Mouse (Mus musculus) liver, postnatal 0 days (tissue): ENCODE results near the gene Lhfp. TPM values are rescaled to one million over a fixed set of nuclear protein-coding genes. Genes with fewer than 3 reads are reported as not detected.

Experiments used
- ATAC-seq: fragments of 200-750 bp; cut with Nextera tagmentation; 2 replicates; pipeline ENCODE4 v1.8.0; 2017; ENCODE audit warnings: mild to moderate bottlenecking, moderate library complexity
- DNase-seq: peaks from one replicate; pipeline ENCODE4 v3.0.0-alpha.2; 2016
- H3K27ac ChIP-seq: fragments of 300-500 bp; sonication (generic); 2 replicates; pipeline ENCODE4 v1.5.1; 2014; ENCODE audit warnings: antibody characterized with exemption, moderate library complexity, mild to moderate bottlenecking, low read depth
- H3K27me3 ChIP-seq: fragments of 300-500 bp; sonication (generic); 2 replicates; pipeline ENCODE4 v1.6.1; 2014; ENCODE audit warnings: low read length, control low read depth, mixed read lengths; ENCODE audit not compliant: insufficient read depth
- H3K36me3 ChIP-seq: fragments of 300-500 bp; sonication (generic); replicated peaks from 2 replicates; pipeline ENCODE4 v1.6.1; 2014; ENCODE audit warnings: mild to moderate bottlenecking, control low read depth, low read length, moderate library complexity, mixed read lengths; ENCODE audit not compliant: insufficient read depth
- H3K4me1 ChIP-seq: fragments of 300-500 bp; sonication (generic); 2 replicates; pipeline ENCODE4 v1.6.1; 2014; ENCODE audit warnings: antibody characterized with exemption, mild to moderate bottlenecking, control low read depth; ENCODE audit not compliant: insufficient read depth
- H3K4me2 ChIP-seq: fragments of 300-500 bp; sonication (generic); 2 replicates; pipeline ENCODE4 v1.6.1; 2014; ENCODE audit warnings: low read depth, mild to moderate bottlenecking, low read length, moderate library complexity, mixed read lengths
- H3K4me3 ChIP-seq: fragments of 300-500 bp; sonication (generic); 2 replicates; pipeline ENCODE4 v1.5.1; 2014; ENCODE audit warnings: low read depth, low read length
- H3K9ac ChIP-seq: fragments of 300-500 bp; sonication (generic); replicated peaks from 2 replicates; pipeline ENCODE4 v1.6.1; 2014; ENCODE audit warnings: mild to moderate bottlenecking, moderate library complexity
- H3K9me3 ChIP-seq: fragments of 300-500 bp; sonication (generic); 2 replicates; pipeline ENCODE4 v1.6.1; 2016; ENCODE audit warnings: mild to moderate bottlenecking, control low read depth, low read length, mixed read lengths
- CTCF ChIP-seq: sonication (generic); IDR thresholded peaks from 2 replicates; pipeline ENCODE4 v1.5.1; 2016; ENCODE audit warnings: antibody characterized with exemption, low read depth
- EP300 ChIP-seq: IDR thresholded peaks from 2 replicates; pipeline ENCODE4 v1.6.1; 2016; ENCODE audit warnings: antibody characterized with exemption, low read depth, mild to moderate bottlenecking
- WGBS: fragments of 180-500 bp; shearing (Covaris S2); extraction: QIAGEN DNeasy Blood & Tissue Kit; methylation state at CpG from one replicate; pipeline ENCODE4 v1.1.7; 2014; ENCODE audit not compliant: insufficient replicate concordance; 5-methylcytosine and 5-hydroxymethylcytosine counted together
- polyA plus RNA-seq: library from polyadenylated mRNA; unstranded; fragments of >200 nt; fragmentation: Nextera tagmentation; extraction: Ambion mirVana; gene quantifications from 2 replicates; pipeline ENCODE4 v1.2.1, GENCODE M21; 2015

Gene Lhfp
- polyA plus RNA-seq, 1 experiment from 2014 or later, result 10.4 TPM

DNA sequence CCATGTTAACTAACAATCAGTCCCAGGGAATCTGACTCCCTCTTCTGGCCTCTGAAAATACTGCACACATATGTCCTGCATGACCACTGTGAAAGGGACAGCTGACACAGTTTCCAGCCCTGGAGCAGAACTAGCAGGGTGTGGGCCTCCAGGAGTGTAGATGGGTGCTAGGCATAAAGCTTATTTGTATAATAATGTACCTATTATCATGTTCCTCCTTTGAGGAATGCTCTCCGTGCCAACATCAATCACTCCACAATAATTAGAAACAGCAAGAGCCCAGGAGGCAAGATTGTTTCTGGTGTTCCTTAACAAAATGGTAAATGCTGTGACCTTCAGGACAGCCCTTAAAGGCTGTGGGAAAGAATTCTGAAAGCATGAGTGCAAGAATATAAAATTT lies 264.5 kb downstream of the Lhfp start:
- no peak overlapping the region for H3K4me3 ChIP-seq
- no peak overlapping the region for H3K4me2 ChIP-seq
- DNase-seq, result no peak
- no peak for ATAC-seq
- H3K9me3 ChIP-seq, result no peaks in the 10 kb centered on the region
- no peak overlapping the region for H3K9ac ChIP-seq
- no peak for TF ChIP-seq EP300
- no peak for TF ChIP-seq CTCF
- no peaks in the 10 kb centered on the region for H3K4me1 ChIP-seq
- H3K27me3 ChIP-seq, result no peaks in the 10 kb centered on the region
- H3K27ac ChIP-seq, result no peak overlapping the region
- 82% methylated on average over 1 of the region's 1 CpGs for WGBS
- no peaks in the 10 kb centered on the region for H3K36me3 ChIP-seq

DNA sequence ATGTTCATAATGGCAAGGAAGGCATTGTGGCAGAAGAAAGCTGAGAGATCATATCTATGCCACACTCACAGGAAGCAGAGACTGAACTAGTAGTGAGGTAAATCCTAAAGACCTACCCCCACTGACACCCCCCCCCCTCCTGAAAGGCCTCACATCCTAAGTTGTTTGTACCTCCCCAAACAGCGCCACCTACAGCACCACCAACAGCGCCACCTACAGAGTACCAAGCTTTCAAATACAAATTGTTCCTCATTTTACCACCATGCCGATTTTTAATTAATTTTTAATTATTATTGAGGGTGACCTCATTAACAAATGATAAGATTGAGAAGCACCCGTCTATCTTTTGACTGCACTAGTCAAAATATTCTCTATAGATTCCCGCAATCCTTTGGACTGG lies 267.3 kb downstream of the Lhfp start:
- Histone ChIP-seq H3K27ac (no peak overlapping the region), H3K4me3 (no peak overlapping the region), H3K36me3 (no peaks in the 10 kb centered on the region), H3K9ac (no peak overlapping the region), H3K4me1 (no peaks in the 10 kb centered on the region), H3K9me3 (no peaks in the 10 kb centered on the region), H3K27me3 (no peaks in the 10 kb centered on the region), H3K4me2 (no peak overlapping the region)
- TF ChIP-seq CTCF (peak; percentile 23; the same call in 1 of the 2 replicates), EP300 (no peak)
- 53% methylated on average over 5 of the region's 5 CpGs for WGBS
- ATAC-seq (no peak), DNase-seq (no peak)

DNA sequence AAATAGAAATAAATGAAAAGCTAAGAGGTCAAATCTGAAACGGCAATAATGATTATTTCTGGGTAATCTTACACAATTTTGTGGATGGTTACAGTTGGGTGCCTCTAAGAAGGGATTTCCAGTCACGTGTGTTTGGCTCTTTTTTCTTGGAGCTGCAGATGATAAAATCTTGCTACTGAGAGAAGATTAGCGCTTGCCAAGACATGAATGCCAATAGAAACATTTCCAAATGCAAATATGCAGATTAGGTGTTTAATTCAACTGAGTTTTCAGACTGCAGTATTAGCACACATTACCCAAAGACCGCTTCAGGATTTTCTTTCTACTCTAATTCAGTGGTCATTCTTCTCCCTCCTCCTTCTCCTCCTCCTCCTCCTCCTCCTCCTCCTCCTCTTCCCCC lies 268.8 kb downstream of the Lhfp start:
- ATAC-seq (no peak), DNase-seq (no peak)
- H3K27me3 ChIP-seq, result no peaks in the 10 kb centered on the region
- no peaks in the 10 kb centered on the region for H3K36me3 ChIP-seq
- no peak overlapping the region for H3K4me3 ChIP-seq
- no peak overlapping the region for H3K9ac ChIP-seq
- TF ChIP-seq EP300 (no peak), CTCF (no peak)
- no peaks in the 10 kb centered on the region for H3K9me3 ChIP-seq
- 67% methylated on average over 4 of the region's 4 CpGs for WGBS
- no peaks in the 10 kb centered on the region for H3K4me1 ChIP-seq
- H3K27ac ChIP-seq, result no peak overlapping the region
- H3K4me2 ChIP-seq, result no peak overlapping the region

DNA sequence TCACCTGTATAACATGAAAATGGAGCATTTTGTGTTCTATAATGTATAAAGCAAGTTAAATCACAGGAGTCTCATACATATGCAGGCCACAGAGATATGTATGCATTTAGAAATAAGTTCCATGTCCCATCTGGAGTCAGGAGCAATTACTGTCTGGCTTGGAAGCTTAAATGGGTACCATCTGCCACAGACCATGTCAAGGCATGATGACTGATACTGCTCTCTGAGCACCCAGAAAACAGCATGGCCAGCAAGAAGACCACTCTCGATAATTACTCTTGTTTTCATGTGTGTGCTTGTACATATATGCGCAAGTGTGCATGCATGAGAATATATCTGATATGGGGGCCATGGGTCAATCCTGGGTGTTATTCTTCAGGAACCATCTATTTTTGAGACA lies 269.3 kb downstream of the Lhfp start:
- H3K4me3 ChIP-seq, result no peak overlapping the region
- H3K9me3 ChIP-seq, result no peaks in the 10 kb centered on the region
- DNase-seq, result no peak
- no peaks in the 10 kb centered on the region for H3K36me3 ChIP-seq
- no peak overlapping the region for H3K9ac ChIP-seq
- no peak overlapping the region for H3K4me2 ChIP-seq
- no peak overlapping the region for H3K27ac ChIP-seq
- 81% methylated on average over 2 of the region's 2 CpGs for WGBS
- TF ChIP-seq EP300, result no peak
- TF ChIP-seq CTCF, result no peak
- H3K4me1 ChIP-seq, result no peaks in the 10 kb centered on the region
- no peak for ATAC-seq
- H3K27me3 ChIP-seq, result no peaks in the 10 kb centered on the region

Other genes with a start within 250 kb of the Lhfp start
- gene Cog6, start 24.3 kb upstream of the Lhfp start, polyA plus RNA-seq, result 8.8 and 11.1 TPM in 2 replicates